Mouse (Mus musculus) neural tube, embryonic 14.5 days (tissue): Measurements from ENCODE around the gene Fabp6. TPM values are rescaled to one million over a fixed set of nuclear protein-coding genes. Genes with fewer than 3 reads are reported as not detected.
A peak's percentile ranks its signal among the peaks of the same experiment; 100 is the strongest.

ENCODE experiments used
- ATAC-seq: fragments of 200-750 bp; cut with Nextera tagmentation; 2 replicates; pipeline ENCODE4 v1.8.0; 2017; ENCODE audit warnings: low read depth, mild to moderate bottlenecking, moderate TSS enrichment, moderate library complexity
- H3K27ac ChIP-seq: fragments of 300-500 bp; sonication (generic); 2 replicates; pipeline ENCODE4 v1.5.1; 2014; ENCODE audit warnings: low read depth, mild to moderate bottlenecking, control low read depth, low read length, moderate library complexity, mixed read lengths
- H3K27me3 ChIP-seq: fragments of 300-500 bp; sonication (generic); 2 replicates; pipeline ENCODE4 v1.6.1; 2014; ENCODE audit warnings: low read length; ENCODE audit not compliant: control insufficient read depth, insufficient read depth
- H3K36me3 ChIP-seq: fragments of 300-500 bp; sonication (generic); 2 replicates; pipeline ENCODE4 v1.6.1; 2014; ENCODE audit warnings: low read length, mixed read lengths; ENCODE audit not compliant: control insufficient read depth, insufficient read depth
- H3K4me1 ChIP-seq: fragments of 300-500 bp; sonication (generic); 2 replicates; pipeline ENCODE4 v1.6.1; 2014; ENCODE audit warnings: low read length; ENCODE audit not compliant: control insufficient read depth, insufficient read depth
- H3K4me2 ChIP-seq: fragments of 300-500 bp; sonication (generic); 2 replicates; pipeline ENCODE4 v1.6.1; 2014; ENCODE audit warnings: mild to moderate bottlenecking, low read depth, low read length, control low read depth
- H3K4me3 ChIP-seq: fragments of 300-500 bp; sonication (generic); 2 replicates; pipeline ENCODE4 v1.5.1; 2014; ENCODE audit warnings: low read depth, low read length, control low read depth, mixed read lengths
- H3K9ac ChIP-seq: fragments of 300-500 bp; sonication (generic); replicated peaks from 2 replicates; pipeline ENCODE4 v1.6.1; 2014; ENCODE audit warnings: low read depth, mild to moderate bottlenecking, control low read depth, low read length, mixed read lengths
- H3K9me3 ChIP-seq: fragments of 300-500 bp; sonication (generic); 2 replicates; pipeline ENCODE4 v1.6.1; 2016; ENCODE audit warnings: low read length; ENCODE audit not compliant: control insufficient read depth
- WGBS: fragments of 180-500 bp; shearing (Covaris S2); extraction: QIAGEN DNeasy Blood & Tissue Kit; methylation state at CpG from one replicate; pipeline ENCODE4 v1.1.7; 2014; 5-methylcytosine and 5-hydroxymethylcytosine counted together
- polyA plus RNA-seq: library from polyadenylated mRNA; unstranded; fragments of >200 nt; fragmentation: Nextera tagmentation; extraction: Ambion mirVana; gene quantifications from 2 replicates; pipeline ENCODE4 v1.2.1, GENCODE M21; 2014

Fabp6 gene
- polyA plus RNA-seq, 1 experiment from 2014 or later, result not detected

DNA sequence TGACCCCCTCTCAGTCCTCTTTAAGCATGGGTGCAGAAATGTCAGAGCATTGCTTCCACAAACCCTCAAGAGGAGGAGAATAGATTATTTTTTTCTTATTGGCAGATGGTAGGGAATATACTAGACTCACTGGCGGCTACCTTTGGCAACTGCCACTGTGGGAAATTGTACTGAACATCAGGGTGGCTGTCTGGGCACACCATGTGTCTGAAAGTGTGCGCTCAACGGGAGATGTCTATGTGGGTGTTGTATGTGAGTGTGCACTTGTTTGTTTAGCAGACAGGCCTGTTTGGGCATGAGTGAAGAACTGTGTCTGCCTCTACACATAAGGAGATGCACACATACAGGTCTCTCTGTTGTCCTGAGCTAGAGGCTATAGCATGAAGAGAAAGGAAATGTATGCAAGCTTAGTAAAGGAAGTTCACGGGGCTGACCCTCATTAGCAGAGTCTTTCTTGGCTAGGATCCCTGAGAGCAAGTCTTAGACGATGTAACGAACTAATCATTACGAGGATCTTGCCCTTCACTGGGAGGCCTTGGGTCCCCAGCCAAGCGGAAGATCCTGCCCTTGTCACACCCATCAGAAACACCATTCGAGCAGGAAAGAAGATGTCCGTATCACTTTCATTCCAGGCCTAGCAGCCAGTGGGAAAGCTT is 8.8 kb upstream of the Fabp6 start:
- H3K27ac ChIP-seq, result no peak overlapping the region
- no peak for ATAC-seq
- no peaks in the 10 kb centered on the region for H3K27me3 ChIP-seq
- 73% methylated on average over 10 of the region's 10 CpGs for WGBS
- H3K4me2 ChIP-seq, result no peak overlapping the region
- H3K4me3 ChIP-seq, result no peak overlapping the region
- H3K4me1 ChIP-seq, result peaks cover 4% of the 10 kb centered on the region; the same call in 1 of the 2 replicates
- no peak overlapping the region for H3K9ac ChIP-seq
- H3K36me3 ChIP-seq, result no peaks in the 10 kb centered on the region
- H3K9me3 ChIP-seq, result no peaks in the 10 kb centered on the region

DNA sequence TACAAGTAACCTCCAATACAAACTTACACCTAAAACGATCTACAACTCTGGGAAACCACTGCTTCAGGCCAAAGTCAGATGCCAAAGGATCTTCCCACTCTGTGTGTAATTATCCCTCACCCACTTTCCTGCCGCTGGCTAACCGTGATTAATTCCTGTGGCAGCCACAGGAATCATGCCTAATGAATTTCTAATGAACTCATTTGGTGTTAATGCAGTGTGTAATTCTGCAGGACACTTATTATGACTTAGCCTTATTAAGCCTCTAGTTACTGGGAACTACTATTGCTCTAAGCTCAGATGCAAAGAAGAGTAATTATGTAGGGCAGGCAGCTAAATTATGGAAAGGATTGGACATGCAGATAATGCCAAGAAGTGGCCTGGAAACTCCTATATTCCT is 7.1 kb upstream of the Fabp6 start:
- ATAC-seq, result peak; percentile 33; the same call in 1 of the 2 replicates
- Histone ChIP-seq H3K27me3 (no peaks in the 10 kb centered on the region), H3K9me3 (no peaks in the 10 kb centered on the region), H3K36me3 (no peaks in the 10 kb centered on the region), H3K4me1 (peaks cover 4% of the 10 kb centered on the region; the same call in 1 of the 2 replicates), H3K4me3 (no peak overlapping the region), H3K9ac (no peak overlapping the region), H3K27ac (peak overlapping the region; percentile 12), H3K4me2 (no peak overlapping the region)
- 33% methylated on average over 3 of the region's 3 CpGs for WGBS

DNA sequence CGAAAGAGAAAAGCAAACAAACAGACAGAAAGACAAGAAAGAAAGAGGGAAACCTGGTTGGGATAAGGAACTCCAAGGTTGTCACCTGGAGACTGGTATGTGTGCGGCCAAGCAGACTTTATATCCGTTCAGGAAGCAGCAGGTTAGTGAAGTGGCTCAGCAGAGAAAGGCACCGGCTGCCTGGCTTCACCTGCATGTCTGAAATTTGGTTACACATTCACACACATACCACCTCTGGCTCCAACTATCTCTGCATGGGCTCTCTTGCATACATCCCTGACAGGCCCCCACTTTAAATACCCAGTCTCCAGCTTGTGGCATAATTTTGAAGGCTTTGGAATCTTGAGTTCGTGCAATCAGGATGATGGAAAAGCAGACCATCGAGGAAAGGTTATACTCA is 4.5 kb upstream of the Fabp6 start:
- ATAC-seq, result no peak
- Histone ChIP-seq H3K36me3 (no peaks in the 10 kb centered on the region), H3K4me1 (no peaks in the 10 kb centered on the region), H3K9ac (no peak overlapping the region), H3K9me3 (no peaks in the 10 kb centered on the region), H3K27ac (no peak overlapping the region), H3K4me2 (no peak overlapping the region), H3K27me3 (no peaks in the 10 kb centered on the region), H3K4me3 (no peak overlapping the region)
- WGBS, result 89% methylated on average over 6 of the region's 6 CpGs

DNA sequence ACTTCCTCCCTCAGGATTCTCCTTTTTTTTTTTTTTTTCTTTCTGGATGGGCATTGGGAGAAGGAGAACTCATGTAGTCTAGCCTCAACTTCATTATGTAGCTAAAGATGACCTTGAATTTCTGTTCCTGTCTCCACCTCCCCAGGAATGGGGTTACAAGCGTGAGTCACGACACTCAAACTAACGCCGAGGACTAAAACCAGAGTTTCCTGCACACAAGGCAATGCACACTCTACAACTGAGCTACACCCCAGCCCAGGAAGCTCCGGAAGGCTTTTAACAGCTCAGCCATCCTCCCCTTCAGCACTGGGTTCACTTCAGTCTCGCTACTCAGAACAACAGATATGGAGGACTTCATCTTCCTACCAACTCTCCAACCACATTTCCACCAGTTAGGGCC is 3.6 kb upstream of the Fabp6 start:
- no peaks in the 10 kb centered on the region for H3K9me3 ChIP-seq
- H3K27me3 ChIP-seq, result no peaks in the 10 kb centered on the region
- 95% methylated on average over 6 of the region's 6 CpGs for WGBS
- no peak overlapping the region for H3K4me2 ChIP-seq
- no peak for ATAC-seq
- no peak overlapping the region for H3K27ac ChIP-seq
- H3K4me3 ChIP-seq, result no peak overlapping the region
- H3K9ac ChIP-seq, result no peak overlapping the region
- H3K36me3 ChIP-seq, result no peaks in the 10 kb centered on the region
- no peaks in the 10 kb centered on the region for H3K4me1 ChIP-seq

DNA sequence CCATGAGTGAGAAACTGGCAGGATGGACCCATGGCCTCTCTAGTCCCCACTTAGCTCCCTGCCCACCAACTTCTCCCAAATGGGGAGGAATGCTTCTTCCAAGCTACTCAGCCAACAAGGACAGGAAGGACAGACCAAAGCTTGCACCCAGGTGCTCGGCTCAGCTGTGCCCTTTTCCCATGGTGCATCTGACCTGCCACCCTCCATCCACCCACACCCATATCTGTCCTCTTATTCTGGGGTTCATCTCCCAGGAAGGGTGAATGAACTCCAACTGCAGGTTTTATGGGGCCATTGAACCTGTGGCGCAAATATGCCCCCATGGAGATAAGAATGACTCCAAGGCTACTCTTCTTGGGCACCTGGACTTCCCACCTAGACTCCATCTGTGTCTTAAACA is 2.9 kb upstream of the Fabp6 start:
- Histone ChIP-seq H3K36me3 (no peaks in the 10 kb centered on the region), H3K4me3 (no peak overlapping the region), H3K4me2 (no peak overlapping the region), H3K9ac (no peak overlapping the region), H3K4me1 (no peaks in the 10 kb centered on the region), H3K9me3 (no peaks in the 10 kb centered on the region), H3K27me3 (no peaks in the 10 kb centered on the region), H3K27ac (no peak overlapping the region)
- 91% methylated on average over 2 of the region's 2 CpGs for WGBS
- no peak for ATAC-seq

DNA sequence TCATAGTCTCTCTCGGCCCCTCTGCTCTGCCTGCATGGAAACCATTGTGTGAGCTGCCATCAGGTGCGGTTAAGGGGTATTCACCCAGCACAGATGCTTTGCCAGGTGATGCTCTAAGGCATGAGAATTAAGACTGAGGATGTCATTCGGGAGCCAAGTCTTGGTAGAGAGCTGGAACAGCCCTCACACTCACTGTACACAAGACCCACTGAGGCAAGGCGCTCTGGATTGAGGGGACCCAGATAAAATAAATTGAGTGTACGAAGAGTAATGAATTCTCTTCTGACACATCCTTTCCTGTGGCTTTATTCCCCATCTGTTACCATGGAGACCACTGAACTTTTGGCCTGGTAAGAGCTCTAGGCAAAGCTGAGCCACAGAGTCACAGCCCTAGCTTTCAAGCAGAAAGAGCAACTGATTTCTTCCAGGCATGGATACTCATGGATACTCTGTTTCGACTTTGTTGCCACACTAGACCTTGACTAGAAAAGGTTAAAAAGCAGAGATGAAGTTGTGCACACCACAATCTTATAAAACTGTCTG is 11.7 kb downstream of the Fabp6 start:
- peak; percentile 14; the same call in 1 of the 2 replicates for ATAC-seq
- Histone ChIP-seq H3K36me3 (peaks cover 6% of the 10 kb centered on the region), H3K4me2 (no peak overlapping the region), H3K27ac (no peak overlapping the region), H3K9me3 (no peaks in the 10 kb centered on the region), H3K4me1 (no peaks in the 10 kb centered on the region), H3K9ac (no peak overlapping the region), H3K4me3 (no peak overlapping the region), H3K27me3 (no peaks in the 10 kb centered on the region)
- WGBS, result 39% methylated on average over 6 of the region's 6 CpGs

DNA sequence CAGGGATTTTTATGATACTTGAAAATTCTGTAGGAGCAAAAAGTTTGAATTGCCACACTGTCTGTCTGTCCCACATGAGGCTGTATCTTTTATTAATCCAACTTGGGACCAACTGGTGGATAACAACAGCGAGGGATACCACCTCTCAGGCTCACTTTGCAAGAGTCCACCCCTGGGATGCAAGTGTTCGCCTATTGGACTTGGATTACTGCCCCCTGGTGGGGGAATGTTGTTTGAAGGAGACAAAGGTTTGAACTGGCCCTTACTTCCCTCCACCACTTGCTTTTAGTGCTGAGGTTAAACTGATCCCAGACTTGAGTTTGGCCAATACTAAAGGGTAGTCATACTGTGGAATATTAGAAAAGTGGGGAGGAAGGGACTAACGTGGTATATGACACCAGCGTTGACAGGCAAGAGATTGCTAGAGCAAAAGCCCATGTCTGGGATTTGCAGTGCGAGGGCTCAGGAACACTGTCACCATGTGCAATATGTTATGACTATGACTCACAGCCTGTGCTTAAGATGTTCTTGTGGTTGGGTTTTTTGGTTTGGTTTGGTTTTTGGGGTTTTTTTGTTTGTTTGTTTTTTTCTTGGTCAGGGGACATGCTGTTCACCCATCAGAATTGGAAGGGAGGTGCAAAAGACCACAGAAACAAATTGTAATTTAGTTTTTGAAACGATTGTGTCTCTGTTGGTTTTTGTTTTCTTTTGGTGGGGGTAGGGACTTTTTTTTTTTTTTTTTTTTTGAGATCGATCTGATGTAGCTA is 14.8 kb downstream of the Fabp6 start, which contains the start of gene 4933415A04Rik:
4933415A04Rik (plus strand) TSS at position 717 of the 767 bp plus-strand sequence.
- ATAC-seq, result no peak
- Histone ChIP-seq H3K9me3 (no peaks in the 10 kb centered on the region), H3K4me2 (no peak within 1 kb of the TSS), H3K27ac (no peak within 1 kb of the TSS), H3K36me3 (peaks cover 6% of the 10 kb centered on the region), H3K27me3 (no peaks in the 10 kb centered on the region), H3K9ac (no peak within 1 kb of the TSS), H3K4me1 (no peaks in the 10 kb centered on the region), H3K4me3 (no peak within 1 kb of the TSS)
- WGBS, result 78% methylated on average over 7 of the region's 7 CpGs

DNA sequence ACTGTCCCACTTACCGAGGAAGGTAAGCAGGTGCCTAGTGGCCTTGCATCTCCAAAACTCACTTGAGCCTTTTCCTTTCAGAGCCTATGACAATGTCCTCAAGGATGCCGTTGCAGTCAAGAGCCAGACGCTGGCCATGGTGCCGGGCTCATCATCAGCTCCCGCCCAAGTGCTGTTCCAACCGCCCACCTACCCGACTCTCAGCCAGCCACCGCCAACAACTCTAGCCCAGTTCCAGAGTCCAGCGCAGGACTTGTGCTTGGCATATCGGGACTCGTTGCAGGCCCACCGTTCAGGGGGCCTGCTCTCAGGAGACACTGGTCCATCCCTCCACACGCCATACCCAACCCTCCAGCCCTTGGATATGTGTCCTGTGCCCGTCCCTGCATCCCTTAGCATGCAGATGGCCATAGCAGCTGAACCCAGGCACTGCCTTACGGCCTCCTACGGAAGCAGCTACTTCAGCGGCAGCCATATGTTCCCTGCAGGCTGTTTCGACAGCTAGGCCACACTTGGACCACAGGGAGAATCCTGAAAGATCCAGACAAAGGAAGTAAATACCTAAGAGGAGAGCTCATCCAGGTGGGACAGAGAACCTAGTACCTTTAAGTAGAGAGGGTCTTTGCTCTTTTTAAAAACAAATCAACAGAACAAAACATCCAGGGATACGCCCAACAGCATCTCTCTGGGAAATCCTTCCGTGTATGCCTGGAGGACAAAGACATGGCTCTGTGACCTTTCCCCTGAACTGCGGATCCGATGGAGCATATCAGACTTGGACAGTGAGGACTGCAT is 15.9 kb downstream of the Fabp6 start:
- Histone ChIP-seq H3K4me2 (no peak overlapping the region), H3K27ac (no peak overlapping the region), H3K4me1 (no peaks in the 10 kb centered on the region), H3K9ac (no peak overlapping the region), H3K9me3 (no peaks in the 10 kb centered on the region), H3K36me3 (peaks cover 6% of the 10 kb centered on the region), H3K27me3 (no peaks in the 10 kb centered on the region), H3K4me3 (no peak overlapping the region)
- ATAC-seq, result no peak
- 91% methylated on average over 22 of the region's 22 CpGs for WGBS
